In the genomic region with DNA sequence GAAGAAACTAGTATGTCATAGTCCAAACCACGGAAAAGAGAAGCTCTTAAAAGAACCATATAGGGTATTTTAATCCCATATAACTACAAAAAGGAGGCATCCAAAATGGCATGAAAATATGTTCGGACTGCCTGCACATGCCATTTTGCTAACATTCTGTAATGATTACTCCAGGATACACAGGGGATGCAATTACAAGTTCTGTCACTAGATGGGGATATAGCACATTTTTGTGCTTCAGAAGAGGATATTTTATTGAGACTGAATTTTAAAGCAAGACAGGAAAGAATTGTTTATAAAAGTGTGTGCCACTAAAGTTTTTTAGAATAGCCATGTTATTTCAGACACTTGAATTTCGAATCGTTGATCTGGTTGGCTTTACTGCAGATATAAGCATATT, we compare ENCODE assay signal across 8 mouse cellular contexts. TPM values are rescaled to one million over a fixed set of nuclear protein-coding genes. Genes with fewer than 3 reads are reported as not detected.
DNase-seq lines count a peak whose midpoint lies in the region; ATAC-seq and TF ChIP-seq lines count a peak whose summit lies in the region.

No protein-coding gene starts in this region.

- no peak overlapping the region for H3K9ac ChIP-seq in limb, embryonic 12.5 days (replicated peaks)
- no peak overlapping the region for H3K9ac ChIP-seq in limb, embryonic 14.5 days (ENCODE audit: low read depth, low read length, severe bottlenecking)

- WGBS in limb, embryonic 12.5 days, result 11% methylated on average over 4 of the region's 4 CpGs
- WGBS in limb, embryonic 10.5 days, result 15% methylated on average over 4 of the region's 4 CpGs
- WGBS in limb, embryonic 14.5 days, result 6% methylated on average over 4 of the region's 4 CpGs
- WGBS in heart, embryonic 10.5 days, result 12% methylated on average over 4 of the region's 4 CpGs

- no peaks in the 10 kb centered on the region for H3K9me3 ChIP-seq in limb, embryonic 12.5 days
- H3K9me3 ChIP-seq in limb, embryonic 10.5 days (replicated peaks), result no peaks in the 10 kb centered on the region
- H3K9me3 ChIP-seq in limb, embryonic 14.5 days (ENCODE audit: control insufficient read depth, low read length), result no peaks in the 10 kb centered on the region
- H3K9me3 ChIP-seq in heart, embryonic 10.5 days, result no peaks in the 10 kb centered on the region

- no peaks in the 10 kb centered on the region for H3K4me1 ChIP-seq in limb, embryonic 12.5 days (replicated peaks)
- H3K4me1 ChIP-seq in limb, embryonic 10.5 days, result no peaks in the 10 kb centered on the region
- H3K4me1 ChIP-seq in limb, embryonic 14.5 days (ENCODE audit: control insufficient read depth, insufficient read depth, low read length), result no peaks in the 10 kb centered on the region
- H3K4me1 ChIP-seq in heart, embryonic 10.5 days, result no peaks in the 10 kb centered on the region

- TF ChIP-seq POLR2A in limb, embryonic 14.5 days (IDR thresholded peaks at IDR 0.05; ENCODE audit: borderline replicate concordance, extremely low read depth, insufficient read depth, insufficient read length), result no peak

- H3K27ac ChIP-seq in limb, embryonic 12.5 days, result no peak overlapping the region
- H3K27ac ChIP-seq in limb, embryonic 10.5 days, result no peak overlapping the region
- H3K27ac ChIP-seq in limb, embryonic 14.5 days (replicated peaks; ENCODE audit: low read depth, low read length), result no peak overlapping the region
- H3K27ac ChIP-seq in heart, embryonic 10.5 days, result no peak overlapping the region

- H3K27me3 ChIP-seq in limb, embryonic 12.5 days, result no peaks in the 10 kb centered on the region
- no peaks in the 10 kb centered on the region for H3K27me3 ChIP-seq in limb, embryonic 10.5 days (ENCODE audit: low read depth, poor library complexity, severe bottlenecking)
- no peaks in the 10 kb centered on the region for H3K27me3 ChIP-seq in limb, embryonic 14.5 days (ENCODE audit: control insufficient read depth, insufficient read depth, low read length)
- H3K27me3 ChIP-seq in heart, embryonic 10.5 days (ENCODE audit: insufficient read depth, poor library complexity, severe bottlenecking), result no peaks in the 10 kb centered on the region

- H3K4me3 ChIP-seq in limb, embryonic 12.5 days (replicated peaks), result no peak overlapping the region
- no peak overlapping the region for H3K4me3 ChIP-seq in limb, embryonic 10.5 days
- H3K4me3 ChIP-seq in limb, embryonic 14.5 days (replicated peaks; ENCODE audit: low read length), result no peak overlapping the region
- H3K4me3 ChIP-seq in heart, embryonic 10.5 days, result no peak overlapping the region

- H3K36me3 ChIP-seq in limb, embryonic 12.5 days, result no peaks in the 10 kb centered on the region; the same call in 1 of the 2 replicates
- 0 out of 2 replicates have a peak, but pooled peaks cover under 1% of the 10 kb centered on the region for H3K36me3 ChIP-seq in limb, embryonic 10.5 days
- no peaks in the 10 kb centered on the region for H3K36me3 ChIP-seq in limb, embryonic 14.5 days (ENCODE audit: control insufficient read depth, insufficient read depth, low read length)
- H3K36me3 ChIP-seq in heart, embryonic 10.5 days, result no peaks in the 10 kb centered on the region

- ATAC-seq in limb, embryonic 12.5 days (ENCODE audit: insufficient number of reproducible peaks, insufficient read depth, low FRiP score, low TSS enrichment, low read depth), result no peak
- ATAC-seq in limb, embryonic 14.5 days (ENCODE audit: low FRiP score, low read depth), result no peak; the same call in 1 of the 2 replicates

- peak; percentile 42 for DNase-seq in cerebellum, adult 9-10 months
- DNase-seq in cerebellum, adult 18-20 months, result no peak
- no peak for DNase-seq in limb, embryonic 10.5 days (ENCODE audit: low spot score)
- DNase-seq in c-Kit-positive CD71-positive TER-119-positive erythroid progenitor cells, embryonic 14.5 days (ENCODE audit: low spot score), result peak; percentile 71
- DNase-seq in limb, embryonic 14.5 days (ENCODE audit: low spot score), result peak; percentile 83
- peak; percentile 49 for DNase-seq in telencephalon, adult 2 months (ENCODE audit: low read depth, low spot score)
- no peak for DNase-seq in heart, embryonic 10.5 days (ENCODE audit: low spot score)

- H3K4me2 ChIP-seq in limb, embryonic 12.5 days, result 0 out of 2 replicates have a peak overlapping the region, but pooled peaks have one; percentile 19
- no peak overlapping the region for H3K4me2 ChIP-seq in limb, embryonic 14.5 days (replicated peaks; ENCODE audit: low read depth, low read length, severe bottlenecking)

RNA-seq across cellular contexts. Expression of a gene that starts 9.1 kb away (rescaled TPM):
- polyA plus RNA-seq in limb, embryonic 12.5 days (2016; fragmentation: Nextera tagmentation; extraction: Ambion mirVana), result 480 and 481 TPM in 2 replicates
- 297 and 351 TPM in 2 replicates for polyA plus RNA-seq in limb, embryonic 10.5 days (2016; fragmentation: Nextera tagmentation; extraction: Ambion mirVana)
- 183 and 322 TPM in 2 replicates for polyA plus RNA-seq in limb, embryonic 14.5 days (2012; rRNA removed)
- polyA plus RNA-seq in limb, embryonic 14.5 days (2014; fragmentation: Nextera tagmentation; extraction: Ambion mirVana), result 456 and 519 TPM in 2 replicates
- polyA plus RNA-seq in heart, embryonic 10.5 days (2016; fragmentation: Nextera tagmentation; extraction: Ambion mirVana), result 267 and 279 TPM in 2 replicates

RNA-seq across cellular contexts. Expression of a gene that starts 33.3 kb away (rescaled TPM):
- polyA plus RNA-seq in limb, embryonic 12.5 days (2016; fragmentation: Nextera tagmentation; extraction: Ambion mirVana), result 10.7 and 12.3 TPM in 2 replicates
- 12.7 and 14.9 TPM in 2 replicates for polyA plus RNA-seq in limb, embryonic 10.5 days (2016; fragmentation: Nextera tagmentation; extraction: Ambion mirVana)
- polyA plus RNA-seq in limb, embryonic 14.5 days (2012; rRNA removed), result 7.2 and 7.8 TPM in 2 replicates
- polyA plus RNA-seq in limb, embryonic 14.5 days (2014; fragmentation: Nextera tagmentation; extraction: Ambion mirVana), result 9.6 and 9.9 TPM in 2 replicates
- 11.6 and 16.3 TPM in 2 replicates for polyA plus RNA-seq in heart, embryonic 10.5 days (2016; fragmentation: Nextera tagmentation; extraction: Ambion mirVana)

Comparison
In these comparisons a context has a peak if more than half of its experiments do, and no peak if none do; other contexts are left out.
1. DNase-seq: peak in cerebellum, adult 9-10 months (single experiment), c-Kit-positive CD71-positive TER-119-positive erythroid progenitor cells, embryonic 14.5 days (single experiment), limb, embryonic 14.5 days (single experiment) and telencephalon, adult 2 months (single experiment); none in cerebellum, adult 18-20 months (0 of 2), limb, embryonic 10.5 days (single experiment) and heart, embryonic 10.5 days (single experiment).